Mouse (Mus musculus) midbrain, embryonic 15.5 days (tissue): ENCODE data around the gene Ap5s1. TPM values are rescaled to one million over a fixed set of nuclear protein-coding genes. Genes with fewer than 3 reads are reported as not detected.

Experiments
- ATAC-seq: fragments of 200-750 bp; cut with Nextera tagmentation; replicated peaks from 2 replicates; pipeline ENCODE4 v1.8.0; 2017; ENCODE audit warnings: moderate TSS enrichment
- H3K27ac ChIP-seq: fragments of 300-500 bp; sonication (generic); 2 replicates; pipeline ENCODE4 v1.5.1; 2015; ENCODE audit warnings: mild to moderate bottlenecking, inconsistent platforms
- H3K27me3 ChIP-seq: fragments of 300-500 bp; sonication (generic); replicated peaks from 2 replicates; pipeline ENCODE4 v1.6.1; 2015; ENCODE audit warnings: inconsistent platforms
- H3K36me3 ChIP-seq: fragments of 300-500 bp; sonication (generic); replicated peaks from 2 replicates; pipeline ENCODE4 v1.6.1; 2015; ENCODE audit warnings: inconsistent platforms
- H3K4me1 ChIP-seq: fragments of 300-500 bp; sonication (generic); 2 replicates; pipeline ENCODE4 v1.6.1; 2015; ENCODE audit warnings: inconsistent platforms
- H3K4me2 ChIP-seq: fragments of 300-500 bp; sonication (generic); 2 replicates; pipeline ENCODE4 v1.6.1; 2015; ENCODE audit warnings: inconsistent platforms, mild to moderate bottlenecking, moderate library complexity
- H3K4me3 ChIP-seq: fragments of 300-500 bp; sonication (generic); 2 replicates; pipeline ENCODE4 v1.5.1; 2015; ENCODE audit warnings: mild to moderate bottlenecking, inconsistent platforms
- H3K9ac ChIP-seq: fragments of 300-500 bp; sonication (generic); 2 replicates; pipeline ENCODE4 v1.6.1; 2015; ENCODE audit warnings: mild to moderate bottlenecking, inconsistent platforms
- H3K9me3 ChIP-seq: fragments of 300-500 bp; sonication (generic); 2 replicates; pipeline ENCODE4 v1.6.1; 2016; ENCODE audit warnings: inconsistent platforms
- whole genome bisulfite sequencing: fragments of 180-500 bp; shearing (Covaris S2); methylation state at CpG from one replicate; pipeline ENCODE4 v1.1.7; 2015; ENCODE audit warnings: mixed read lengths; 5-methylcytosine and 5-hydroxymethylcytosine counted together
- polyA plus RNA-seq: library from polyadenylated mRNA; unstranded; fragments of >200 nt; fragmentation: Nextera tagmentation; extraction: Ambion mirVana; gene quantifications from 2 replicates; pipeline ENCODE4 v1.2.1, GENCODE M21; 2015

The Ap5s1 gene
- polyA plus RNA-seq, 1 experiment from 2014 or later: 36.5 TPM

DNA sequence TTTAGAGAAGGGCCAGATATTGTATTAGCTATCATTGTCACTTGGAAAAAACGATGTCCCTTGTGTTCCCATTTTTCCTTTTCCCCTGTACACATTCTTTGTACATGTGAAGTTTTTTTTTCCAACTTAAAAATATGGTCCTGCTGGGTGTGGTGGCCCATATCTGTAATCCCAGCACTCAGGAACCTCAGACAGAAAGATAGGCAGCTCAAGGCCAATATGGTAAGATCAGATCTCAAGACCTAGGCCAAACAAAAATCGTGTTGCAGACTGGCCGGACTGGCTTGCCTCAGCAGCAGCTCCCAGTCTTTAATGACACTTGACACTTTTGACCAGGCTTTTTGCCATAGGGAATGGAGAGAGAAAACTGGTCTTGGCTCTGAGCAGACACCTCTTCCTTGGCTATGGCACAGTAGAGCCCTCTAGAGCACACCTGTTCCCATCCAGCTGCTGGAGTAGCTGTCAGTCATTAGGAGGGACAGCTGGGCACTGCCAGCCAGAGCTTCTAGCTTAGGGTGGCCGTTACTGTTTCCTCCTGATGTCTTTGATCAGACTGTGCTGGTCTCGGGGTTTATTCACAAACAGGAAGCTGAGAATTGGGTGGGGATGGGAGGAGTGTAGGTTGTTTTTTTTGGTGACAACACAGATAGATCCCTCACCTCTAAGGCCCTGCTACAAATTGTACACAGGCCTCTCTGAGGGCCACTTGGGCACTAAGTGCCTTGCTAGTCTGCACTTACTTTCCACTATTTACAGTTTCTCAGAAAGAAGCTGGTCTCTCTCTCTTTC lies 17.2 kb upstream of the Ap5s1 start:
- H3K4me1 ChIP-seq: peaks cover 36% of the 10 kb centered on the region
- no peak overlapping the region for H3K9ac ChIP-seq
- H3K36me3 ChIP-seq: no peaks in the 10 kb centered on the region; the same call in 1 of the 2 replicates
- 29% methylated on average over 5 of the region's 5 CpGs for WGBS
- ATAC-seq: no peak
- no peak overlapping the region for H3K4me2 ChIP-seq
- peak overlapping the region; percentile 13; the same call in 1 of the 2 replicates for H3K27ac ChIP-seq
- H3K4me3 ChIP-seq: no peak overlapping the region
- no peaks in the 10 kb centered on the region for H3K27me3 ChIP-seq
- H3K9me3 ChIP-seq: no peaks in the 10 kb centered on the region

DNA sequence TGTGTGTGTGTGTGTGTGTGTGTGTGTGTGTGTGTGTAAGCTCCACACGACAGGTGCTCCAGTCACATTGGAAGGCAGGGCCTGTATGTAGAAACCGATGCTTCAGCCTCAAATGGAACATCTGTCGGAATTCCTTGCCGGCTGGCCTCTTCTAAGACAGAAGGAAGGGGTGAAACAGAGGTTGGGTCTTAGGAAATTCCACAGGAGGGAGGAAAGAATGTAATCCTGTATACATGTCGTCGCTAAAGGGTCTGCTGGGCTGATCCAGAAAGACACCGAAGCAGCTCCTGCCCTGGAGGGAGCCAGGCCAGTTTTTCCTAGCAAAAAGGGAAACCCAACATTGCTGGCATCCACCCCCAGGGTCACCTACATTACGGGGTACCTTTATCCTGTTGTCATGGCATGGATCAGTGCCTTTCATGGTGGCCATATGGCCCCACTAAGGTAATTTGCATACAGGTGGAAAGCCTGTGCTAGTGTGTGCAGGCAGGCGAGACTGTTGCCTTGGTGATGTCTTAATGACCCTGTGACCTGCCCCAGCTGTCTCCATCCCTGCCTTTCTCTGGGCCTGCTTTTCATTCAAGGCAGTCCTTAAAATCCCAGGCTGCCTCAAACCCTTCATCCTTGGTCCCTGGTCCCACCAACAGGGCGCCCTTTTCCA lies 16.4 kb upstream of the Ap5s1 start:
- no peaks in the 10 kb centered on the region; the same call in 1 of the 2 replicates for H3K36me3 ChIP-seq
- no peak overlapping the region for H3K4me2 ChIP-seq
- H3K4me1 ChIP-seq: peaks cover 36% of the 10 kb centered on the region
- no peak overlapping the region for H3K4me3 ChIP-seq
- H3K27me3 ChIP-seq: no peaks in the 10 kb centered on the region
- peak; percentile 34 for ATAC-seq
- no peak overlapping the region for H3K9ac ChIP-seq
- 11% methylated on average over 10 of the region's 10 CpGs for WGBS
- H3K27ac ChIP-seq: peak overlapping the region; percentile 67
- H3K9me3 ChIP-seq: no peaks in the 10 kb centered on the region

DNA sequence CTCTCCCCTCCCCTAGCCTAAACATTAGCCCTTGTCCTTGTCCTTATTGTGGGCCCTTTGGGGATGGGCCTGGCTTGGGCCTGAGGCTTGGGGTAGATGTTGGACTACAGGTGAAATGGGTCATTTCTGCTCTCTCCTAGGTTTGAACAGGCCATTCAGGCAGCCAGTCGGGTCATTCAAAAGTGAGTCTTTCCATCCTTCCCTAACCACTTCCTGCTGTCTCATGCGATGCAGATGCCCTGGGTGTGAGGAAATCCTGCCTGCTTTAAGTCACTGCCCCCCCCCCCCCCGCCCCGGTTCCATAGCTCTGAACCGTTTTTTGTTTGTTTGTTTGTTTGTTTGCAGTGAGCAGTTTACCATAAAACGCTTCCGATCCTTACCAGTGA lies 15.9 kb upstream of the Ap5s1 start:
- Histone ChIP-seq H3K4me1 (peaks cover 36% of the 10 kb centered on the region), H3K9me3 (no peaks in the 10 kb centered on the region), H3K4me2 (no peak overlapping the region), H3K36me3 (no peaks in the 10 kb centered on the region; the same call in 1 of the 2 replicates), H3K9ac (no peak overlapping the region), H3K4me3 (no peak overlapping the region), H3K27ac (peak overlapping the region; percentile 67), H3K27me3 (no peaks in the 10 kb centered on the region)
- ATAC-seq: no peak
- WGBS: 52% methylated on average over 7 of the region's 7 CpGs

DNA sequence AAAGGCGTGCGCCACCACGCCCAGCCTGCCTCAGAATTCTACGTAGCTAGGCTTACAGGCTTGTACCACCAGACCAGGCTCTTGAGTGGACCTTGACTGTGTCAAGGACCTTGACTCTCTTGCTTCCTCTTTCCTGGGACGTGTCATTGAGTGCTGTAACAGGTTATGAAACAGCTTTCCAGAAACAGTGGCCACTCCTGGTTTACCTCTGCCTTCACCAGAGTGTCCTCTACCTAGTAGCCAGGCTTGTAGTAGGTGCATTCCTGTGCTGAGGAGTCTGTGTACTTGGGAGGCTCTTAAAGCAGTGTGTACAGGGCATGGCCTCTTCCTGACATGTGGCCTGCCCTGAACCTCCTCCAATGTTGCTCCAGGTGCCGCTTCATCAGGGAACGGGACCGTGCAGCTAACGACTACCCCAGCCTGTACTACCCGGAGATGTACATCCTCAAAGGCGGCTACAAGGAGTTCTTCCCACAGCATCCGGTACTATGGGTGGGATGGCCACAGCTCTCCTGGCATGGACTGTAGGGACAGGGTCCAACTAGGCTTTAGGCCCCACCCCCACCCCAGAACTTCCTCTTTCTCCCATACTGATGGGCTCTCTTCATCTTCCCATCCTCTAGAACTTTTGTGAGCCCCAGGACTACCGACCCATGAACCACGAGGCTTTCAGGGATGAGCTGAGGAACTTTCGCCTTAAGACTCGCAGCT lies 10.1 kb upstream of the Ap5s1 start:
- 92% methylated on average over 16 of the region's 16 CpGs for WGBS
- no peak overlapping the region for H3K4me3 ChIP-seq
- no peak overlapping the region for H3K27ac ChIP-seq
- no peak overlapping the region for H3K9ac ChIP-seq
- H3K9me3 ChIP-seq: no peaks in the 10 kb centered on the region
- no peak overlapping the region for H3K4me2 ChIP-seq
- H3K36me3 ChIP-seq: no peaks in the 10 kb centered on the region; the same call in 1 of the 2 replicates
- no peaks in the 10 kb centered on the region for H3K27me3 ChIP-seq
- ATAC-seq: no peak
- H3K4me1 ChIP-seq: no peaks in the 10 kb centered on the region

DNA sequence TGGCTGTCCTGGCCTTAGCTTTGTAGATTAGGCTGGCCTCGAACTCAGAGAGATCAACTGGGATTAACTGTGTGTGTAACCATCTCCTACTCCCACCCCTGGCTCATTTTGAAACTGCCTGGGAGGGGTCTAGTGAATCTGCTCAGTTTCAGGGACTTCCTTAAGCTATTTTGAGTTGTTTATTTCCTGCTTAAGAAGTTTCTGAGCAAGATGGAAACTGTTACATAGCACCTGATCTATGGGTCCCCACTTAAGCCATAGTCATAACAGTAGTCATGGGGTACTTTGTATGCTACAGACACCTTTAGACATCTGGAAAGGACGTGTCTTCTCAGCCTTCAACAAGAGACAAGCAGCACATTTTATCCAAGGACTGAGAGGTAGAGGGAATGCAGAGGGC lies 6.2 kb upstream of the Ap5s1 start:
- Histone ChIP-seq H3K36me3 (no peaks in the 10 kb centered on the region), H3K4me3 (no peak overlapping the region), H3K9ac (no peak overlapping the region), H3K4me2 (no peak overlapping the region), H3K4me1 (0 out of 2 replicates have a peak, but pooled peaks cover 2% of the 10 kb centered on the region), H3K27me3 (no peaks in the 10 kb centered on the region), H3K9me3 (no peaks in the 10 kb centered on the region), H3K27ac (no peak overlapping the region)
- no peak for ATAC-seq
- 85% methylated on average over 2 of the region's 2 CpGs for WGBS

DNA sequence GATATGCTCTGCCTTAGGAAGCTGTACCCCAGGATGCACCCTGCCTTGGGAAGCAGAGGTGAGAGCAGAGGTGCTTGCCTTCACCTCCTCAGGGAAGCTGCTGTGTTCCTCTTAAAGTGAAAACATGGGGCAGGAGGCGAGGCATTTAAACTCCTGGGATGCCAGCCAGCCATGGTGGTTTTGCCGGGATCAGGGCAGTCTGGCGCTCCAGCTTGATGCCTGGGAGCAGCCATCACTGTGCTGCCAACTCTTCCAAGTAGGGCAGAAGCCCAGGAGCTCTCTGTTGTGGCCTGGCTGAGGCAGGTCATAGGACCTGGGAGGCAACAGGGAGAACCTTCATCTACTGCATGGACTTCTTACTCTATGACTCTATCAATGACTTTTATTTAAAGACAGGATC lies 5.6 kb upstream of the Ap5s1 start:
- no peaks in the 10 kb centered on the region for H3K36me3 ChIP-seq
- H3K9ac ChIP-seq: no peak overlapping the region
- 0 out of 2 replicates have a peak, but pooled peaks cover 2% of the 10 kb centered on the region for H3K4me1 ChIP-seq
- no peak for ATAC-seq
- no peak overlapping the region for H3K4me3 ChIP-seq
- no peaks in the 10 kb centered on the region for H3K27me3 ChIP-seq
- WGBS: 88% methylated on average over 3 of the region's 3 CpGs
- H3K9me3 ChIP-seq: no peaks in the 10 kb centered on the region
- H3K4me2 ChIP-seq: no peak overlapping the region
- H3K27ac ChIP-seq: no peak overlapping the region

DNA sequence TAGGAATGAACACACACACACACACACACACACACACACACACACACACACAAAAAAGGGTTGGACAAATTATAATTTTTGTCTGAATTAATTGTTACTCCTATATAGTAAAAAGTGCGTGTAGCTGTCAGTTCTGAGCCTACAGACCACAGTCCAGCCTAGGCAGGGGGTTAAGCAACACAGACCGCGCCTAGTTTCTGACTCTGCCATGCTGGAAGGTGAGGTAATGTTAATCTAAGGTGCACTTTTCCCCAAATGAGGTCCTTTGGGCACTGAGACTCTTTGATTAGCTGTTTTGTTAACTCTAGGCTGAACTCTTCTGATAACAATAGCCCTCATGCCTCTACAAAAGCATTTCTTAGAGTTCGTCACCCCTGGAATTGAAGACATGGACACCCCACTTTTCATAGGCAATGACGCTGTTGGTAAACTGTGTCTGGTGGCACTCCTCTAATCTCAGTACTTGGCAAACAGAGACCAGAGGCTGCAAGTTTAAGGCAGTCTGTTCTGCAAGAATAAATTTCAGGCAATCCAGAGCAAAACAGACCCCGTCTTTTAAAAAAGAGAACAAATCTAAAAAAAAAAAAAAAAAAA lies 3.0 kb upstream of the Ap5s1 start:
- Histone ChIP-seq H3K4me1 (0 out of 2 replicates have a peak, but pooled peaks cover 2% of the 10 kb centered on the region), H3K9me3 (no peaks in the 10 kb centered on the region), H3K4me2 (no peak overlapping the region), H3K4me3 (no peak overlapping the region), H3K27me3 (no peaks in the 10 kb centered on the region), H3K27ac (no peak overlapping the region), H3K36me3 (no peaks in the 10 kb centered on the region), H3K9ac (no peak overlapping the region)
- WGBS: 89% methylated on average over 6 of the region's 6 CpGs
- ATAC-seq: no peak

DNA sequence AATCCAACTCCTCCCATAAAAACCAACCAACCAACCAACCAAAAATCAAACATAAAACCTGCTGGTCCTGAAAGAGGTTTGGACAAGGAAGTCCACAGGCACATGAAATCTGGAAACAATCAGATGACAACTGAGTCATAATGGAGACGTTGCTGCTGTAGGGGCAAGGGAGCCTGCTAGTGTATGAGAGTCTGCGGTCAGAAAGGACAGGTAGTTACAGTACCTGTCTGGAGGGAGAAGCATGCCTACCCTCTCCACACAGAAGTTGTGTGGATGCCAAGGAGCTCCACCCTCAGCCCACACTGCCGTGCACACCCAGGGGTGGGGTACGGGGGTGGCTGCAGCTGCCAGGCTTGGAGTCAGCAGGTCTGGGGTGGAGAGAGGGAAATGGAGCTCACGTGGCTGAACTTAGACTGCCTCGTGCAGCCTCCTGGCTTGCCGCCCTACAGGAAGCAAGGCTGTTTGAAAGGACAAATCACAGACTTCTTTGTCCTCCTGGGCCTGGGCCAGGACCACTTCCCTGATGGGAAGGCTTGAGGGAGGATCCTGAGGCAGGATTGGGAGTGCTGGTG lies 2.4 kb upstream of the Ap5s1 start:
- Histone ChIP-seq H3K4me1 (peaks cover 7% of the 10 kb centered on the region), H3K27me3 (no peaks in the 10 kb centered on the region), H3K36me3 (no peaks in the 10 kb centered on the region), H3K4me3 (no peak overlapping the region), H3K9ac (no peak overlapping the region), H3K27ac (no peak overlapping the region), H3K4me2 (no peak overlapping the region), H3K9me3 (no peaks in the 10 kb centered on the region)
- WGBS: 46% methylated on average over 7 of the region's 7 CpGs
- ATAC-seq: no peak

DNA sequence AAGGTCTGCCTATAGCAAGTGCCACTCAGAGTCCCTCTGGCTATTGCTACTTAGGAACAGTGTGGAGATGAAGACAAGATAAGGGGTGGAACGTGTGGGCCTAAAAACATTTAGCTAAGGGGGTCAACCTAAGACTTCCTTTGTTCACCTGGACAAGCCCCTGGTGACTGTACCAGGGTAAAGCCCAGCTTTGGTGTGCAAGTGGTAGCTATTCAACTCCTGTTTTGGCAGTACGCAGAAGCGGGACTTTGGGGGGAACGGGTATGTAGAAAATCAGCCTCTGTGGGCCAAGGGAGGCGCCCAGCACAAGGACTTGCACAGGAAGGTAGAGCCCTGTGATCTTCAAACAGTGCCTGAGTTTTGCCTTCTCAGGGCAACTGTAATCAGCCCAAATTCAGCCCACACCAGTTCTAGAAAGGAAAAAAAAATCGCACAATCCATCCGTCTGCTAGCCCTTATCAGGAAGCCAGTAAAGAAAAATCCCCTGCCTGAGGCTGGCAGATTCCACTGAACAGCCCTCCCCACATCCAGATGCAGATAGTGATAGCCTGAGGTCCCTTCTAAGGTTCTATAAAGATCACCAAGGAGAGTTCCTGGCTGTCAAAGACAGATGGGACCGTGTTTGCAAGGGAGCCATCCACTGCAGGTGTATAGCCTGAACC lies 1.2 kb upstream of the Ap5s1 start:
- H3K9ac ChIP-seq: no peak overlapping the region
- no peak for ATAC-seq
- H3K4me3 ChIP-seq: no peak overlapping the region
- H3K4me2 ChIP-seq: no peak overlapping the region
- no peaks in the 10 kb centered on the region for H3K36me3 ChIP-seq
- WGBS: 86% methylated on average over 8 of the region's 8 CpGs
- H3K27me3 ChIP-seq: no peaks in the 10 kb centered on the region
- no peaks in the 10 kb centered on the region for H3K9me3 ChIP-seq
- peaks cover 10% of the 10 kb centered on the region for H3K4me1 ChIP-seq
- no peak overlapping the region for H3K27ac ChIP-seq

DNA sequence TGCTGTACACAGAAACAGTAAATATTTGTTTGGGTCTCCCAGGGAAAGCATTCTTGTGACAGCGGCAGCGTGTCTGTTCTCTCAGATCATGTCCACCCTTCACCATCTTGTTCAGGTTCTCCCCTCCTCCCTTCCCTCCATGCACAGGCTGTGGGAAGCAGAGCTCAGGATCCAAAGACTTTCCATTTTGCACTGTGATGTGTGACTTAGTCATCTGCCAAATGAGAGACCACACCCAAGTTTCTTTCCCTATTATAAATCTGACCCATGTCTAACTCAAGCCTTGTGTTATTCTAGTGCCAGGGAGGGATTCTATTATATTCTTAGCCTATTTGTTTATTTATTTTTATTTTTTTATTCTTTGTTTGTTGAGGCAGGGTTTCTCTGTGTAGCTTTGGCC lies 1.5 kb downstream of the Ap5s1 start:
- 92% methylated on average over 2 of the region's 2 CpGs for WGBS

DNA sequence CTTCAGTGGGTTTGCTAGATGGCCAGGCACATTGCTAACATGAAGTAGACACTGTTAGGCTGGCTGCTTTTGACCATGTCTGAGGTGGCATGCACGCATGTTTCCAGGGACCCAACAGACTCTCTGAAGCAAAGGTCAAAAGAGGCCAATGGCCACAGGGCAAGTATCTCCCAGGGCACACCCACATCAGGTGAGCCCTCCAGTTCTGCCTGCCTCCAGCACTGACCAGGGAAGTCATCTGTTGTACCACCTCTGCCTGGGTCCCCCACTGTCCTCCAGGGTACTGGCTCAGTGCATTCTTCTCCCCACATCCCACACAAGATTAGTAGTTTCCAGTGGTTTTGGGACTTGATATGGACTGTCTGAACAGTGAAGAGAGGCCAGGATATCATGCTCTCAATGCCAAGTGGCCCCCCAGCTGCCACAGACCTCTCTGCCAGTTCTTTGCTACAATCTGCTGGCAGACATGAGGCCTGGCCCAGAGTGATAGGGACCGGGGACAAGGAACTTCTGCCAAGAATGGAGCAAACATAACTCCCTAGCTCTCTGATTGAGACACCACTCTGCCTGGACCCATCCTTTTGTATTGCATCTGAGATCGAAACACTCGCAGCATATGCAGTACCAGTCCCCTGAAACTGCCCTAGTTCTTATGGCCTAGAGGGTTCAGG lies 2.4 kb downstream of the Ap5s1 start:
- H3K36me3 ChIP-seq: no peaks in the 10 kb centered on the region
- no peaks in the 10 kb centered on the region for H3K9me3 ChIP-seq
- peak overlapping the region; percentile 53 for H3K4me3 ChIP-seq
- H3K27me3 ChIP-seq: no peaks in the 10 kb centered on the region
- H3K27ac ChIP-seq: peak overlapping the region; percentile 93
- peak overlapping the region; percentile 65 for H3K9ac ChIP-seq
- ATAC-seq: no peak; the same call in 1 of the 2 replicates
- H3K4me1 ChIP-seq: peaks cover 21% of the 10 kb centered on the region
- peak overlapping the region; percentile 60 for H3K4me2 ChIP-seq
- 80% methylated on average over 4 of the region's 4 CpGs for WGBS

More for the DNA sequence above, 1.5 kb downstream of the Ap5s1 start:
- H3K27ac ChIP-seq: no peak overlapping the region
- H3K36me3 ChIP-seq: no peaks in the 10 kb centered on the region
- ATAC-seq: no peak
- H3K4me1 ChIP-seq: peaks cover 21% of the 10 kb centered on the region
- no peak overlapping the region for H3K4me2 ChIP-seq
- H3K9ac ChIP-seq: no peak overlapping the region
- H3K9me3 ChIP-seq: no peaks in the 10 kb centered on the region
- no peaks in the 10 kb centered on the region for H3K27me3 ChIP-seq
- H3K4me3 ChIP-seq: no peak overlapping the region
